Mouse (Mus musculus) adrenal gland, postnatal 36 days (tissue): ENCODE measurements around the gene Cd247. TPM values are rescaled to one million over a fixed set of nuclear protein-coding genes. Genes with fewer than 3 reads are reported as not detected.
A peak's percentile ranks its signal among the peaks of the same experiment; 100 is the strongest.

Experiments used
- DNase-seq, 2 experiments: peaks; one replicate each; pipeline ENCODE4 v3.0.0; 2021; ENCODE audit warnings: mixed read lengths in 1 of 2
- total RNA-seq, 2 experiments: library from RNA; stranded (reverse); gene quantifications; 2 replicates each; pipeline ENCODE4 v1.2.3; 2021

Gene Cd247
- total RNA-seq, 2 experiments from 2014 or later: 0.30 to 0.46 TPM

DNA sequence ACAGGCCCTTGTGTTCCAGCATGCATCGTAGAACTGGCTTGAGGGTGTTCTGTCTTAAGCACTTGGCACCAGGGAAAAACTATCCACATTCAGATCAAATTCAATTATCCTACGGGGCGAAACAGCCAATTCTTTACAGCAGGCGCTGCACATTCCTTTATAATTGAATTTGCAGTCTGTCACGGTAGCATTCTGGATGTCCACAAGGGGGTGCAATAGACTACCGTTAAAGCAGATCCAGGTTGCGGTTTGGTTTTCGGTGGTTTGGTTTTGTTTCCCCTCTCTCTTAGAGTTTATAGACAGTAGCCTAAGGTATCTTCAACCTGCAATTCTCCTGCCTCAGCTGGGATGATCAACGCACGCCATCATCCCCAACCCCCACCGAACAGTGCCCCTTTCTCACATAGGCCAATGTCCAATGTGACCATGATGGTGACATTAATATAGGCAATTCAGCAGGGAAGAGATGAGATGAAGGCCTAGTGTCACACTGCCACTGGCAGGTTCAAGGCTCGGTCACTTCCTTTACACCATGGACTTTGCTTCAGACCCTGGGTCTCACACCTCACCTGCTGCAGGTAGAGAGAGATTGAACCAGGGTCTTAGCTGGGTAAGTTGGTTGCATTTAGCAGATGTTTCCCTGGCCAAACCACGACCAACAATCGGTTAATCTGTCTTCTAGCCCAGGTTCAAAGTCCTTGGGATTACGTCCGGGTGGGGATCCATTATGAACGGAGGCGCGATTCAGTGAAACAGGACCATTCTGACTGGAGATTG is 12.8 kb upstream of the Cd247 start:
- peak; percentile 16 to 47 for DNase-seq

DNA sequence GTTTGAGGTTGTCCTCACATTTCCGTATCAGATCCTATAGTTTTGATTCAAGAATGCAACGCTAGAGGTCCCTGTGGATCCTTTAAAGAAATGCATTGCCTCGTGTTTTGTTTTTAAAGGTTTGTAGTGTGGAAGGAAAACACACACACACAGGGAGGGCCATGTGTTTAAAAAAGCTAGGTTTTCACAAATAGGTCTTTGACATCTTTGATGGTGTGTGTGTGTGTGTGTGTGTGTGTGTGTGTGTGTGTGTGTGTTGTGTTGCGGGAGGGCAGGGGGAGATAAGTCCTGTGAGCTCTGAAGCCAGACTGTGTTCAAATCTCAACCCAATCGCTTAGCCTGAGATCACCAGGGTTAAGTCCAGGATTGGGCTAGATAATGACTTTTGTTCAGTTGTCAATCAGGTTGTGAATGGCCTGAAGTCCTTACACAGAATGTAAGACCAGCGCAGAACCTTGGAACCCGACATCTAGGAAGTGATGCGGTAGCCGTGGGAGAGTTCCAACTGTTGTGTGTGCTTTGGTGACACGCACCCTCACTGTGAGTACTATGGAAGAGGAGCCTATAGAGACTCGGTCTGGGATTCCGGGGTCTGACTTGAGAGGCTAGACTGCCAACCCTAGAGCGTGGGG is 8.4 kb upstream of the Cd247 start:
- DNase-seq: no peak

DNA sequence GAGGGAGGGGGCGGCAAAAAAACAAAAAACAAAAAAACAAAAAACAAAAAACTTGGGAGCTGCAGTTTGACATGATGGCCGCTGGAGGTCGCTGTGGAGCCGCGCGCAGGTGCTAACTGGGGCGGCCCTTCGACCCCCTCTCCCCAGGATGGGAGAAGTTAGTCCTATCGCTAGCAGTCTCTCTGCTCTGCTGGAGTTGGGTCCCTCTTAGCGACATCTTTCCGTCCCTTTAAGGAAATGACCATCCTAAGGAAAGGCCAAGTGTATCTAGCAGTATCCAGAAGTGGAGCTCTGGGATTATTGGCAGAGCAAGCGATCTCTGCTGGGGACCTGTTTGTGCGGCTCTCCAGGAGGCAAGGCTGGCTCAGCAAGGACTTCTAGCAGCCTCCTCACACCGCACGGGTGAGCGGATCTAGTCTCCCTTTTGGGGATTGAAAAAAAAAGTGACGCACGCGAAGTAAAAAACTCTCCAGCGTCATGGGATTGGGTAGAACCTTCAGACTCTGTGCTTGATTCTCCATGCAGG is 7.8 kb upstream of the Cd247 start:
- DNase-seq: peak in 1 of 2 experiments; percentile 38

DNA sequence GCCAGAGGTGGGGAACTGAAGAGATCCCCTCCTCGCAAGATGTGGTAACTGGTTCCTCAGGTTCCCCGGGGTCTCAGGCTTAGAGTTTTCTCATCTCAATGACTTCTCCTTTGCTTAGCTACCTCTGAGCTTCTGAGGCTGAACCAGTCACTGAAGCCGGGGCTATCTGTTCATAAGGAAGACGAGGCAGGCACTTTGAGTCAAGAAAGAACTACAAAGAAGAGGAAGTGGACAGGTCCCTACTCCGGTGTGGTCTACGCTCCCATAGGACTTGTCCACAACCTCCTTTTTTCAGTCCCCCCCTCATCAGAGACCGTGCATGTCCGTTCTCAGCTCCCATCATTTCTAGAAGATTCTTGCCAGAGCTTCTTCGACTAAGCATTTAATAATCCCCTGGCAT is 7.1 kb upstream of the Cd247 start:
- no peak for DNase-seq

DNA sequence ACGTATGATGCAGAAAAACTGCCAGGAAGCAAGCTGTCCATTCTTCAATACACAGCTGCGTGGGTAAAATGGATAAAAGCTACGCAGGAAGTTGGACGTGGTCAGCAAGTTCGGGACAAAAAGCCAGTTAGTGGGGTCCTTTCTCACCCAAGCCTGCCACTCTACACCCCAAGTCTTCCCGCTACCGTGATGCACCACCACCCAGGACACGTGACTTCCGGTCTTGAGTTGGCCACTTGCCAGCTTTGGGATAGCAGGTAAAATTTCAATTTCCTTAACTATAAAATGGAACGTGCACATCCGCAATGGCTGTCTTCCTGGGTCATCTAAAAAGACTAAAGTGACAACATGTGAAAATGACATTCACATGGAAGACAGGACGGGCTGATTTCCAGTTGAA is 6.6 kb upstream of the Cd247 start:
- no peak for DNase-seq

DNA sequence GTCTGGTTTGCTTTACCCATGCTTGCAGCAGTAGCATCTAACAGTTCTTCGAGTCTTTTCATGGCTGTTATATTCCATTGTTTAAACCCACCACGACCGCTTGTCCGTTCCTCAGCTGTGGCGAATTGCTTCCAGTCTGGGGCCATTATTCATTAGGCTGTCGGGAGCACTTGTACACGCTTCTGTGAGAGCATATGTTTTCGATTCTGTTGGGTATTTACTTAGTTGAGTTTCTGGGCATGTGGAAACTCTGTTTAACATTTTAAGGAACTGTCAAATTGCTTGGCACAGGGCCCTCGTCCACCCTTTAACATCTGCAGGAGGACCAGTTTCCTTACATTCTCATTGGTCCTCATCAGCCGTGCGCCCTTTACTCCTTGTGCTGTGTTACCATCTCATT is 2.2 kb upstream of the Cd247 start:
- DNase-seq: no peak

DNA sequence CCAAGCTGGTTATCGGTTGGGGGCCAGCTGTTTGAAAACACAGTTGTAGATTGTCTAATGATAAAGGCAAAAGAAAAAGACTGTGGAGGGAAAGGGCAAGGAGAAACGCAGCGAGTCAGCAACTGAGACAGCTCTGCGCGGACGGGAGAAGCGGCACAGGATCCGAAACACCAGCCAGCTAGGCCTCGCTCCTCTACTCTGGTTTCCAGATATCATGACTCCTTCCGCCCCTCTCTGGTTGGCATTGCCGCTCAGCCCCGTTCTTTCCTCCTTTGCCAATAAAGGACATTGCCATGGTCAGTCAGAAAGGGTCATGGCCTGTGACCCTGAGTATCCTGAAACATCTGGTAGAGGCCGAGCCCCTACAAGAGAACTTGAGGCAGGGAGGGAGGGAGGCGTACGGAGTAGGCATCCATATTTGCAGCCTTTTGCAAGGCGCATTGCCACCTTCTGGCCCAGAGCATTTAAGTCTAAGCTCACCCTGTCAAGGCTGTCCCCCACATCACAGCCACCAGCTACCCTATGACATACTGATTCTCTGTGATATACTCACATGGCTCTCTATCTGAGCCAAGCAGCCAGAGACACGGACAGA is 682 bp downstream of the Cd247 start:
- DNase-seq: no peak

DNA sequence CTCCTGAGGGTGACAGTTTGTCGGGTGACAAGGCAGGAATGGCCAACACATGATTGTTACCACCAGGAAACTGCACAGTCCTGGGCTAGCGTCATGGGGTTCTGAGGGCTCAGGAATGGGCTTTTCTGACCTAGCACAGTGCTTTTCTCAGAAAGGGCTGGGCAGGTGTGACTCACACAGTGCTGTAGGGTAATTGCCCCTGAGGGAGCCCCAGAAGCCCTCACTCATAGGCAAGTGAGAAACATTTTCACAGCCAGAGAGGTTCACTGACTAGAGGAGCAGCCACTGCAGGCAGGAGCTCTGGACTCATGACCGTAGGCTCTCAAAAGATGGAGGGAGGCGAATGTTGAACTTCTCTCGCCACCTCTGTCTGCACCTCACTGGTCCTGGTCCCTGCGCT is 1.5 kb downstream of the Cd247 start:
- no peak for DNase-seq

DNA sequence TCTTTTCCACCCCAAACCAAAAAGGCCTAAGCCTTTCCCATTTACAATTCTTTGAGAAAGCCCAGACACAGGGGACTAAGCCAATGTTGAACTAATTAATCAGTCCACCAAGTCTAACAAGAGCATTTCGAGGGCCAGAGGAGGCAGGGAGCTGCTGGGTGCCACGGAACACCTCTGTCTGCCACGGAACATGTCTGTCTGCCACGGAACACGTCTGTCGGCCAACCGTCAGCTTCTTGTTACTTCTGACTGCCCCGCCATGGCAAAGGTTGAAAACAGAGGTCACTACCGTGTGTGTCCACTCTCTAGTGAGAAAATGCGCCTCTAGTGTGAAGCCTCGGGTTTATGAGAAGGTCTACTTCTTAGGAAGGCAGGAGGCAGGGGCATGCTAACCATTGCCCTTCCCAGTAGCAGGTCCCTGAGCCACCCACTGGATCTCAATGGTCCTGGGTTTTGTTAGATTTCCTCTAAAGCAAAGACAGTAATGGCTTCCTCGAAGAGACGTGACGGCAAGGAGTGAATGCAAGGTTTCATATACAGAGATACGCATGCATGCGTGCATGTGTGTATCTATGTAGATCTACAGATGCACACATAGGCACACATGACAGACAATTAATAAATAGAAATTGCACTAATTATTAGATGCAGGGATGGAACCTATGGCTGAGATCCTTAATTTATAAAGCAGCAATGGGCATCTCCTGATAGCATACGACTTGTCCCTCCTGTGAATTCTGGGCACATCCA is 2.2 kb downstream of the Cd247 start:
- no peak for DNase-seq

DNA sequence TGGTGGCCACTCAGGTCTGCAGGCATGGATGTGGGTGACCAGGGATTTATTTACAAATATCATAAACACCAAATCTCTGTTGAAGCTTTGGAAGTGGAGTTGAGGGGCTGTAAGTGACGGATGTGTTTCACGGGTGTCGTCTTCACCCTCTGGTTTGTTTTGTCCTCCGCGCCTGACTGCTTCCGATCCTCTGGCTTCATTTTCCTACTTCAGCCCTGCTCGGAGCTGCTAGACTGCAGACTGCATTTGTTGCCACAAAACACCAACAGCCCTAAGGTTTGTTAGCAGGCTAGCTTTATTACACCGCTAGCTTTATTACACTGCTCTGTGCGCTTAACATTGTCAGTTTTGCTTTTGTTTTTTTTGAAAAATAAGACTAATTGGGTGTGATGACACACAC is 2.9 kb downstream of the Cd247 start:
- no peak for DNase-seq

DNA sequence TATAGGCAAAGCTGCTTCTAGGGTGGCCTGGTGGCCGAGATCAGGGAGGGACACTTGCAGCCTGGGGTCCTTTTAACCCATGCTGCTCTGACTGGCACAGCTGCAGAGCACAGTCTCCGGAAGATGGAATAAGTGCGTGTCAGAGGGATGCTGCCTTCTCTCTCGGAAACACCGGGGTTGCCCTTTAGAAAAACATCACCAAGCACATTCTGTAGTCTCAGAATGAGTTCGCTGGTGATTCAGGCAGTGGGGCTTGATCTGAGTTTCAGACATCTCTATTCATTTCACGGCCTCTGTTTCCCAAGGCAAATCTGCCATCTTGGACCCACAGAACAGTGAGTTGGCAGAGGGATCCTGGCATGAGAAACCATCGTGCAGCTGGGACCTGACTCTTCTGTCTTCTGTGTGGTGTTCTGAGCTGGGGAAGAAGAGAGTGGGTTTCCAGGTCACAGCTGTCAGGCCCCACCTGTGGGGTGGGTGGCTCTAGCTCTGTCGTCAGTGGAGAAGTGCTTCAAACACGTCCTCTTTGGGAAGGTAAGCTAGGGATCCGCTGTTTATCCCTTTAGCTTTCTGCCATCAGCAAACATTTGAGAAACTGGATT is 13.3 kb downstream of the Cd247 start:
- no peak for DNase-seq

DNA sequence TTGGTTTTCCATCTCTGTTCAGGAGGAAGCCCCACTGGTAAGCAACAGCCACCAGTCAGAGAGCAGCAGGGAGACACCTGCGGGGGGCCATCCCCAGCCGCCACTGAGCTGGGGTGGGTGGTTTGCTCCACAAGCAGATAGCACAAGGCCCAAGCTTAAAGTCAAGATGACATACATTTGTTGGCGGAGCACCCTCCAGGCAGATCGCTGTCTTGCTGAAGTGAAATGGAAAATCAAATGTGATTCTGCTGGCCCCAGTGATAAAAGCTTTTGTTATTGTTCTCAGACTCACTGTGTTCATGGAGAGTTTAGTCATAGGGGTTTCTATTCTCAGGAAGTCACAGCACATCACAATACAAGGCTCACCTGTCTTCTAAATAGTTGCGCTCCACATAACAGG is 14.6 kb downstream of the Cd247 start:
- DNase-seq: no peak

DNA sequence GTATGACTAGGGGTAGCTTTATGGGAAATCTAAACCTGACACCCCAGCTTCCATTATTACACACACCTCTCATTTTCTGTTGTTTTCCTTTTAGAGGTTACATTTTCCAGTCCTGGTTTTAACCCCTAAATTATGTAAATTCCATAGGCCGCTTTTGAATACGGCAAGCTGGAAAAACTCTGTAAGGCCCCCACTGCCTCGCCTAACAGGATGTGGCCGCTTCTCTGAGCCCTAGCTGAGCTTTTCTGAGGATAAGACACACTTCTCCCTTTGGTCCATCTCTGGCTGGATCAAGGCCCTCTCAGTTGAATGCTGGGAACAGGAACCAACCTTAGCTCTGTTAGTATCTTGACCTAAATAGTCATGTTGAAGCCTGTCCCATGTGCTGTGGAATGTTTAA is 15.7 kb downstream of the Cd247 start:
- DNase-seq: no peak

DNA sequence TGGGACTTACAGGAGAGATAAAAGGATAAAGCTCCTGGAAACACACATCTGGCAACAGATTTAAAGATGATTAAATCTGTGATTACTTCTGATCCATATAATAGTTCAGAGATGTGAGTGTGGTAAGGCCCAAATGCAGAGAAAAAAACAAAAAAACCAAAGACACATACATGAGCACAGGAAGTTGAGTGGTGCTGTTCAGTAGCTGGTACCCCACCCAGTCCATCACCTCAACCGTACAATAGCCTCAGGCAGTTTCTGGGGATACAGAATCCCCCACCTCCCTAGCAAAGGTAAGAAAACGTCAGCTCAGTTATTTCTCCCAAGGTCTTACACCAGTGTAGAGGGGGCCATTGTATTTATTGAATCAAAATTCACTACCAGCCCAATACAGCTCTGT is 22.2 kb downstream of the Cd247 start:
- no peak for DNase-seq

DNA sequence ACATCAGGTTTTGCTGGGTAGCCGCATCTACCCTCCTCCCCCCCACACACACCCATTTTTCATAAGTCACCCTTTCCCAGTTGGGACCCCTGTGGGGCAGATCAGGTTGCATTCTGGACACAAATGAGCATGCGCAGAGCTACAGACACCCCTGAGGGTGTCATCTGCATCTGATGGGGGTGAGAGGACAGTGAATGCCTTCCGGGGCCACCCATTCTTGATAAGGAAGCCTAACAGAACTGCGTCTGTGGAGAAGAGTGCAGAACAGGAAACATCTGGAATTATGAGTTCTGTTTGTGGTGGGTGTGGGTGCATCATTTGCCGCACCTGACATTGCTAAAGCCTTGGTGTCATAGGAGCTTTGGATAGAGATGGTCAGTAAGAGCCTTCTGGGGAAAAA is 22.7 kb downstream of the Cd247 start:
- no peak for DNase-seq

DNA sequence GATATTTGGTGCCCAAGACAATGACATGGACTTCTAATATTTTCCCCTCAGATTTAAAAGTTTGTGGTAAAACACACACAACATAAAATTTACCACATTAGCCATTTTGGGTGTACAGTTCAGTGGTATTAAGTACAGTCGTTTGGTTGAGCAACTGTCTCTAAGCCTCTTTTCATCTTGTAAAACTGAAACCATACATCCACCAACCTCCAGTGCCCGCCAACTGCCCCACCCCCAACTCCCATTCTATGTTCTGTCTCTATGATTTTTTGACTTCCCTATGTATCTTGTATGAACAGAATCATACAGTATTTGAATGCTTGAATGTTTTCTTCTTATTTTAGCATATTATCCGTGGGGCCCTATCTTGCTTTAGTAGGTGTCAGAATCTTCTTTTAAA is 24.3 kb downstream of the Cd247 start:
- no peak for DNase-seq

DNA sequence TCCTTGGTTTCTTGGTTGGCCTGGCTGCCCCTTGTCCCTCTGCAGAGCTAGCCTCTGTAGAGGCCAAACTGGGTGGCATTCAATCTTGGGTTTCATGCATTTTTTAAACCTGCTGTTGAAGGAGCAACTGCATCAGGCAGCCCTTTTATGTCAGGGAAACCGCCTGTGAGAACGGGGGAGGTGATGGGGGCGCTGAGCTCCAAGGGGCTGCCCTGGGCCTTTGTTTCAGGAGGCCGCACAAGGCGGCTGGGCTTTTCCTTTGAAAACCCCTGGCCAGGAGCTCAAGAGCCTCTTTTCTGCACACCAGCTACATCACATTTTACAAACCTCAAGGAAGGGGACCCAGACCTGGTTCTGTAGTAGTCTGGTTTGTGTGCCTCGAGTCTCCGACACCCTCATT is 25.6 kb downstream of the Cd247 start:
- DNase-seq: no peak

DNA sequence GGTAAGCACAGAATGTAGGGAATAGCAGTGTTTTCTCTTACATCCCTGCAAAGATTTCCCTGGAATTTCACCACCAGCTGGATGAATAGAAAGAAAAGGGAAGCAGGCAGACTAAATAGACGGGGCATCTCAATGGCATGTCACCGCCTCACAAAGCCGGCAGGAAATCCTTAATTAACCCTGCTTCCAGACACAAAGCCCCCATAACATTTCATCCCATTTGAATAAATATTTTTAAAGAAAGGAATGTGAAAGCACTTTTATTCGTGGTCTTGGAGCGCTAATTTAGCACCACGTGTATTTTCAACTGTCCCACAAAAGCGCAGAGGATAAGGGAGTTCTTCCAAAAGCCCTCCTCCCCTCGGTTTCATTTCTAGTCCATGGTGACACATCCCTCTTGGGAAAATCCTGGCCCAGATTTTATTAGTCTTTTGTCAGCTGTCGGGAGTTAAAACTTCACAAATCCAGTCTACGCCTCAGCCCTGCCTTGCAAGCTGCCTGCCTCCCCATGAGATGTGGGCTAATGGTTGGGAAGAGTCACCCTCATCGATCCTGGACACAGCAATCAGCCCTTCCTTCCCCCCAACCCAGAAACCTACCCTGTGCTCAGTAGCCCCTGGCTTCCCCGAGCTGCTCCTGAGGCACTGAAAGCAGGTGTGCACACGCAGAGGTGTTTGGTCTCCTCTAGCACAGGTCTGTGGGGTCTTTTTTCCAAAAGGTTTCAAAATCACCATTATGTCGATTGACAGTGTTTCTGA is 26.2 kb downstream of the Cd247 start:
- no peak for DNase-seq

DNA sequence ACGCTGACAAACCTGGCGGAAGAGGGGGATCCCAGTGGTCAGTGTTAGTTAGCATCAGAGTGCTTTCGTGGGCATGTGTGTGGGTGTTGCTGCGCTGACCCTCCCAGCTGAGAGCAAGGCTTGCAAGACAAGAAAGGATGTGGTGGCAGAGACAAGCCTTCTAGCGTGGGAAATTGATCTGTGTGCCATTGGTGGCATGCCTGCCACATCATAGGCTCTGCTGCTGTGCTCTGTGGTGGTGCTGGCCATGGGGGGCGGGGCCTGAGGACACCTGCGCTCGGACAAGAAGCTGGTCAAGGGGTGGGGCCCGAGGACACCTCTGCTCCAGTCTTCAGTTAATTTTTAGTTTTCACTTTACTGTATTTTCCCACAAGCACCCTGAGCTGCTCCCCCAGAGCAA is 27.9 kb downstream of the Cd247 start:
- DNase-seq: no peak

DNA sequence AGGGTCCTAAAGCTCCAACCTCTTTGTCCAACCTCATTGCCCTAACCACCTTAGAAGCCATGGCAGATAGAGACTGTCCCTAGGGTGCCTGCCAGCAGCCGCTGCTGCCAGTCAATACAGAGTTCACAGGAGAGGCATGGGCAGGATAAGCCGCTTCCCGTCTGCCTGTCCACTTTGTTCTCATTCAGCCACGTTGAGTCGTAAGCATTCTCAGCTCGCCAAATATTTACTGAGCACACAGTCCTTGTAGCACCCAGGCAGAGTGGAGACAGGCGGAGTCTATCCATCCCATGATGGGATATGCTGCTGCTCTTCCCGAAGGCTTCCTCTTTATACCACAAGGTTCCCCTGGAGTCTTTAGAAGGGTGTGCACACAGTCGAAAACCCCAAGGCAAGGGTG is 28.8 kb downstream of the Cd247 start:
- DNase-seq: no peak

DNA sequence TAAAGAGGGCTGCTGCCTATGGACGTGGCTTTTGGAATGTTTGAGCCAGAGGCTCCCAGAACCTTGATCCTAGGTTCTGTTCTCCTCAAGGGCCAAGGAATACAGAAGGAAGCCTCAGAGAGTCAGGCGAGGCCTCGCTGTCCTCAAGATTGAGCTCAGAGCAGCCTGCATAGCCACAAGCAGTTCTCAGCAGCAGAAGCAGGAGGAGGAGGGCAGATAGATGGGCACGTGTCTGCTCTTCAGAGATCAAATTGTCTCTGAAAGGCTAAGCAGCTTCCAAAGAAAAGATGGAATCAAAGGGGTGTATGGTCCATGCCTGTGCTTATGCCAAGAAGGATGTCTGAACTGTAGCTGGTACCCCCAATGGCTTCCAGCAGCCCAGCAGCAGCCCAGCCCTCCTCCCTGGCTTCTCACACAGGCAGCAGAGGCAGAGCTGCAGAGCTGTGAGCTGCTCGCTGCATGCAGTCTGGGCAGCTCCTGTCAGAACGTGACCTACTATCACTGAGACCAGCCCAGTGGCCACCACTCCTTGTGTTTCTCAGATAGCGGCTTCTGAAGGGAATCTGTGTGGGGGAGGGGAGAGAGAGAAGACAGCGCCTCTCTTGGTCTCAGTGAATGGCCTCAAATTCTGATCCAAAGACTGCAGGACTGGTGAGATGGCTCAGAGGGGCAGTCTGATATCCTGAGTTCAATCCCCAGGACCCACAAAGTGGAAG is 29.8 kb downstream of the Cd247 start:
- DNase-seq: no peak
